Mouse (Mus musculus) c-Kit-positive CD71-positive TER-119-positive erythroid progenitor cells, embryonic 14.5 days (primary cell): Measurements from ENCODE around the gene Dmgdh.

Experiments used
- DNase-seq: peaks from one replicate; pipeline ENCODE4 v3.0.0-alpha.2; 2013; ENCODE audit warnings: low spot score

Gene Dmgdh

DNA sequence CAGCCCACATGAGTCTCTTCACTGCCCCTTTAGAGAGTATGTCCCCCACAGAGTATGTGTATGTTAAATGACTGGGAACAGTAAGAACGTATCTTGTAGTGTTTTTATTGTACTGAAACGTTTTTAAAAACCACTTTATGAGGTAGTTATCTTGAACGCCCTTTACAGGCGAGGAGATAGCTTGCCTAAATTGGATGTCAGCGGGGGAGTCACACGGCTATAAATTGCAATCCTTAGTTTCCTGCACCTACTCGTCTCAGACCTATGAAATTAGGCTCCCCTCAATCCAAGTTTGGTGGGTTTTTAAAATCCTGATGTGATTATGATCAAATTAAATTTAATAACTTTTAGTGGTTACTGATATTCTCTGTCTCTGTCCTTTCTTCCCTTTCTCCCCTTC is 98.6 kb downstream of the Dmgdh start:
- DNase-seq: no peak

DNA sequence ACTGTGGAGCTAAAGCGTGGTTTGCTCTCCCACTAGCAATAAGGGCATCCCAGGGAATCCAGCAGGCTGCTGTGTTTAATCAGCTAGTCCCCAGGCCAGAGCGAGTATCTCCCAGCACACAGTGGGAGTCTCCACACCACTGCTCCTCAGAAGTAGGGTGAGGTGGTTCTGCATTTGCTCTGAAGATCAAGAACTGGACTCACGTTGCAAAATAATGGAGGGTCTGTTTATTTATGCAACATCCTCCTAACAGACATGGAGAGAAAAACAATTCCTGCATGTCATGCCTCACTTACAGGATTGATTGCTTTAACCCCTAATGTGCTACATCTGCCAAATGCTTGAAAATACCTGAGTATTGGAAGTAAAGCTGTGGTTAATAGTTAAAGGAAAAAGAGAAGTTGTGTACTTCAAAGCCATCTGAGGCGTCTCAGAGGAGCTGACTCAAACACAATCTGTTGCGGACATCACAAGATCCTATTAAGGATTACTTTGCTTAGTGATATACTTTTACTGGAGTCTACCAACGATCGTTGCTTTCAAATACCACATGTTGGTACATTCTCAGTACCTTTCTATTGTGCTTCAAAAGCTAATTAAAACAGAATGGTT is 99.6 kb downstream of the Dmgdh start:
- no peak for DNase-seq

DNA sequence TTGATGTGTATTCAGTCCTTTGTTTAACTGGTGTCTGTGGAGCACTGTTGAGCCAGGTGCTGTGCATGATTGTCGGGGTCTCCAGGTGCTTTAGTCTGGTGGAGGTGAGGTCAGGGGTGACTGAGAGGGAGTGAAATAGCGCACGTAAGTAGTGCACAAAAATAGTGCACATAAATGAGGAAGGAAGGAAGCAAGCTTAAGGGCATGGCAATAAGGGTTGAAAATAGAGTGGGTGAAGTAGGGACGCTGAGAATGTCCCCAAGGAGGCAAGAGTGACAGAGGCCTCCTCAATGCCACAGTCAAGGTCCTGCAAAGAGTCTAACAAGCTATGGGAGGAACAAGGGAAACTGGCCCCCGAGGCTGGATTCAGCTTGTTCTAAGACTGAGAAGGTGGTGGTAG is 108.6 kb downstream of the Dmgdh start:
- DNase-seq: no peak

DNA sequence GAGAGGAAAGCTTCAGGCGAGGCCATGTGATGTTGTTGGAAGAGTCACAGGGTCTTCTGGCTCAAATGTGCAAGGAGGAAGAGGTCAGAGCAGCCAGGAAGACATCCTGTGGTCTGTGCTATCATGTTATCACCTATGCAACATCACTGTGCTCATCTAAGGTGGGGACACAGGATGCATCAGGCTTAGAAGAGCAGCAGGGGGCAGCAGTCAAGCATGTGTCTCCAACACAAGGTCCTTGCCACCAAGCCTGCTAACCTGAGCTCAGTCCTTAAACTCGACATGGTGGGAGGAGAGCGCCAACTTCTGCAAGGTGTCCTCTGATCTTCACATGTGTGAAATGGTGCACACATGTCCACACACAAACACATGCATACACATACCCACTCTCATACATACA is 111.1 kb downstream of the Dmgdh start:
- DNase-seq: no peak

DNA sequence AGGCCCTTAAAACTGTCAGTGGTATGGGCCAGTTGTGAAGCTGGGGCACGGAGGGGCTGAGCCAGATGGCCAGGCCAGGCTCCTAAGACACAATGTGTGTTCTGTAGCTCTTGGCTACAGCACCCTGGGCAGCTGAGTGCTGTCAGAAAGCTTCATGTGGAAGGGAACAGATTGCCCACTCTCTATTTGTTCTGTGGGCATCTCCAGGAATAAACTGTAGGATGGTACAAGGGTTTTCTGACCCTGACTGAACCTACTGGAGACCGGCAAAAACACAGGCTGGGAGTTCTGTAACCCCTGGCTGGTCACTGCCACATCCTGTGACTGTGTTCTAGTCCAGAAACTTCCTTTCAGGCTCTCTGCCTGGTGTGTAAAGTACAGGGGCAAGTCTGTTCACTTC is 111.8 kb downstream of the Dmgdh start:
- DNase-seq: no peak

DNA sequence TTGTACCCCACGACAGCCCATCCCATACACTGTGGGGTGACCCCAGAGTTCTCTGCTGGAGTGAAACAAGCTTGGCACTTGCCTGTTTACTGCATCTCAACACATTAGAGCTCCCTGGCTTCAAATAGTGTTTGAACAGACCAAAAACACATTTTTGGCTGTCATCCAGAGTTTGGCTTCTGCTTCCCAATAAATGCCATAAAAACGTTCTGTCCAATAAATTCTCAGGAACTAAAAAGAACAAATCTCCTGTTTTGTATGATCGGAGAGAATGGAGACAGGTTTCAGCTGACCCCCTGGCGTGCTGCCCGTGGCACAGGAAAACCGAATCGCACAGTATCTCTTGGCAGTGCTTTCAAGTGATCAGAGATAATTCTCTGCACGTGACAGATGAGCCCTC is 113.4 kb downstream of the Dmgdh start:
- DNase-seq: no peak

DNA sequence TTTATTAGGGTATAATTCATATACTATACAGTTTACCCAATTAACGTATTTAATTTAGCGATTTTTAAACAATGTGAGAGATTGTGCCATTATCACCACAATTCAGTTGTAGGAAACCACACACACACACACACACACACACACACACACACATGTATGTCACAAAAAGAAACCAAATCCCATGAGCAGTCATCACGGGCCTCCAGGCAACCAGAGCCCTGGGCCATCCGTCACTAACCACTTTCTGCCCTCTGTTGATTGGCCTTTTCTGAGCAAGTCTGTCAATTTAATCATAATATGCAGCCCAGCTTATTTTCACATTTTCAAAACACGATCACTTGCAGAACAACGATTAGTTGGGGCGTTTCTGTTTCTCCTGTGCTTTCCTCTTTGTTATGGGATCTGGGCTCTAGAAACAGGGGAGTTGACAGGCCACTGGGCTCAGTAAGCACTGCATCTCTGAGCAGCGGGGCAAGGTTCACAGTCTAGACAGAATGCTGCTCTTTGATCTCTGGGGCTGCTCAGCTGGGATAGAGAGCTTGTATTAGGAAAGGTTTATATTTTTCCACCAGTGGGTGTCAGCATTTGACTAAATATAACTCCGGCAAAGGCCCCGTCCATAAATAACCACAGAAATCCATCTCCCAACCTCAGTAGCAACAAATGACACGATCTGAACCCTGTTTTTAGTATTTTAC is 118.9 kb downstream of the Dmgdh start:
- DNase-seq: no peak

DNA sequence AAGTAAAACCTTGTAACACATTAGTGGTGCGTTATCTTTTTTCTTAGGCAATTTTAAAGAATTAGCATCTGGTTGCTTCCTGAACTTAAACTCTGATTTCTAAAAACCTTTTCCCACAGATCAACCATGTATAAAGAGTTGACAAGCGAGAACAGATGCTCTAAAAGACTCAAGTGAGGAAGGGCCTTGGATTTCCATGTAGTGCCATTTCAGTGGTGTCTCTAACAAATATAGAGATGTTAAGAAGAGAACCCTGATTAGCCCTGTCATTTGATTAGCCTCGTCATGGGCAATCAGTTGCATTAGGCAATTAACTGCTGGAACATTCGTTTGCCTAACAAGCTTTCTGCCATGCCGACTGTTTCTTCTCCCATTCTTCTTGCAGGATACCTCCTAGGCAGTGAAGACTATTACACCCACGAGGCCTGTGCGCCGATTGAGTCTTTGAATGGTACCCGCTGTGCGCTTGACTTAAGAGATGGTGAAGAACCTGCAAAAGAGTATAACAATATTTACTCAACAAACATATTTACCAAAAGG is 119.5 kb downstream of the Dmgdh start:
- DNase-seq: no peak

DNA sequence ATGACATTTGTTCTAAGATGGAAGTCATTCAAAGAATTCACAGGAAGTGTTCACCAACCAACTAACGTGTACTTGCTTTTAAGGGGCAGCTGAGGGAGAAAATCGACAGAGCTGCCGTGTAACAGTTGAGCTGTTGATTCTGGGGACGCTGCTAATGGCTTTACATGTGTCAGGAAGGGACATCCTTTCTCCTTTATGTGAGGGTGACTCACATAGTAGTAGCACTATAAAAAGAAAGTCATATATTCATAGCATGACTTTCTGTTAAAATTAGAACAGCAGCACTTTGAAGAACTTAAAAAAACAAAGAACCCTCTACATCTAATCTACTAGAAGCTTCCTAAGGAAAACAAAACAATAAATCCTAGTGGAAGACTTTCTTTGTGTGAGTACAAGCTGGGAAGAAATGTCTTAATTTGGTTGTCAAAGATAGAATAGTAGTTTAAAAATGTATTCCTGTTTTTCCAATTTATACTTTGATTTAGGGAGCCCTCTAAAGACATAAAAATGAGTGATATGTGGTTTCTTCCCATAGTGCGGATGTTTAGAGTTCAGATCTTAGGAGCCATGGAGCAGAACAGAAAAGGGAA is 122.9 kb downstream of the Dmgdh start:
- DNase-seq: no peak
